Mouse (Mus musculus) CH12.LX (cell line): ENCODE results near the gene Wdr83. TPM values are rescaled to one million over a fixed set of nuclear protein-coding genes. Genes with fewer than 3 reads are reported as not detected.

Experiments
- DNase-seq: peaks from one replicate; pipeline ENCODE4 v3.0.0-alpha.2; 2013; ENCODE audit errors: extremely low read depth
- H3K27ac ChIP-seq: 2 replicates; pipeline ENCODE4 v1.5.1; 2012; ENCODE audit warnings: low read depth, mild to moderate bottlenecking, control low read depth, moderate library complexity; ENCODE audit not compliant: insufficient read depth
- H3K27me3 ChIP-seq: replicated peaks from 2 replicates; pipeline ENCODE3; 2012; ENCODE audit warnings: inconsistent platforms
- H3K36me3 ChIP-seq, 2 experiments: replicated peaks in 1 of 2; 2 replicates each; pipeline versions ENCODE3 to v1.6.1; 2012; ENCODE audit warnings: inconsistent platforms in 1 of 2, low read length in 1 of 2, mild to moderate bottlenecking in 1 of 2, mixed read lengths in 1 of 2, moderate library complexity in 1 of 2; ENCODE audit not compliant: control insufficient read depth in 1 of 2, insufficient read depth in 1 of 2
- H3K4me1 ChIP-seq, 2 experiments: 2 replicates each; pipeline ENCODE4 v1.6.1; 2012; ENCODE audit warnings: inconsistent platforms in 1 of 2, moderate library complexity in 1 of 2; ENCODE audit not compliant: insufficient read depth in 2 of 2, control insufficient read depth in 1 of 2
- H3K4me2 ChIP-seq: 2 replicates; pipeline ENCODE4 v1.6.1; 2012; ENCODE audit warnings: low read depth, mild to moderate bottlenecking, control low read depth; ENCODE audit not compliant: poor library complexity, insufficient read depth, severe bottlenecking
- H3K4me3 ChIP-seq, 3 experiments: fragments of 150-350 bp in 1 of 3; sonication (generic) in 1 of 3; replicated peaks in 1 of 3; 2 replicates each; pipeline versions ENCODE3 to v1.5.1; 2011 to 2012; ENCODE audit warnings: low read depth in 2 of 3, low read length in 2 of 3, mild to moderate bottlenecking in 2 of 3, moderate library complexity in 2 of 3, control low read depth in 1 of 3, improper control_type of control experiment in 1 of 3, inconsistent platforms in 1 of 3, mixed read lengths in 1 of 3; ENCODE audit not compliant: poor library complexity in 1 of 3
- H3K79me2 ChIP-seq: replicated peaks from 2 replicates; pipeline ENCODE4 v1.6.1; 2012; ENCODE audit warnings: mild to moderate bottlenecking, moderate library complexity; ENCODE audit not compliant: control insufficient read depth, poor library complexity, insufficient read depth, severe bottlenecking; ENCODE audit errors: extremely low read depth
- H3K9ac ChIP-seq: 2 replicates; pipeline ENCODE4 v1.6.1; 2012; ENCODE audit warnings: low read depth, mild to moderate bottlenecking, control low read depth, moderate library complexity; ENCODE audit not compliant: insufficient read depth
- H3K9me3 ChIP-seq: replicated peaks from 2 replicates; pipeline ENCODE3; 2012; ENCODE audit warnings: low read length, inconsistent platforms, mixed read lengths
- BHLHE40 ChIP-seq: IDR thresholded peaks from 2 replicates; pipeline ENCODE4 v1.6.1; 2011; ENCODE audit warnings: mild to moderate bottlenecking, low read depth, low read length, improper control_type of control experiment
- CHD1 ChIP-seq: IDR thresholded peaks from 2 replicates; pipeline ENCODE4 v1.6.1; 2012; ENCODE audit warnings: low read depth, low read length, improper control_type of control experiment, inconsistent platforms
- CTCF ChIP-seq, 2 experiments: IDR thresholded peaks in 1 of 2; conservative IDR thresholded peaks in 1 of 2; 2 replicates each; pipeline ENCODE4 v1.5.1; 2011 to 2012; ENCODE audit warnings: low read depth in 2 of 2, low read length in 2 of 2, improper control_type of control experiment in 1 of 2, inconsistent platforms in 1 of 2, mild to moderate bottlenecking in 1 of 2, moderate library complexity in 1 of 2
- ETS1 ChIP-seq: conservative IDR thresholded peaks from 2 replicates; pipeline ENCODE4 v1.6.1; 2012; ENCODE audit warnings: low read depth, mild to moderate bottlenecking, inconsistent platforms, low read length, improper control_type of control experiment, moderate library complexity
- GABPA ChIP-seq: IDR thresholded peaks from 2 replicates; pipeline ENCODE4 v1.6.1; 2012; ENCODE audit warnings: low read depth, low read length, improper control_type of control experiment, inconsistent platforms; ENCODE audit not compliant: insufficient replicate concordance
- HCFC1 ChIP-seq: IDR thresholded peaks from 2 replicates; pipeline ENCODE4 v1.6.1; 2012; ENCODE audit warnings: low read depth, mild to moderate bottlenecking, inconsistent platforms, low read length, improper control_type of control experiment
- JUN ChIP-seq: IDR thresholded peaks from 2 replicates; pipeline ENCODE4 v1.6.1; 2011; ENCODE audit warnings: low read depth, mild to moderate bottlenecking, low read length, improper control_type of control experiment, moderate library complexity; ENCODE audit not compliant: insufficient read depth
- MAFK ChIP-seq: IDR thresholded peaks from 2 replicates; pipeline ENCODE4 v1.6.1; 2011; ENCODE audit warnings: low read length, improper control_type of control experiment; ENCODE audit not compliant: insufficient replicate concordance
- MAX ChIP-seq: IDR thresholded peaks from 2 replicates; pipeline ENCODE4 v1.6.1; 2011; ENCODE audit warnings: low read length, improper control_type of control experiment
- MXI1 ChIP-seq: IDR thresholded peaks from 2 replicates; pipeline ENCODE4 v1.6.1; 2011; ENCODE audit warnings: mild to moderate bottlenecking, low read depth, low read length, improper control_type of control experiment
- NELFE ChIP-seq: IDR thresholded peaks from 2 replicates; pipeline ENCODE4 v1.6.1; 2011; ENCODE audit warnings: low read depth, low read length, improper control_type of control experiment
- NRF1 ChIP-seq: IDR thresholded peaks from 2 replicates; pipeline ENCODE4 v1.6.1; 2014; ENCODE audit warnings: low read depth, mild to moderate bottlenecking, inconsistent platforms, low read length, improper control_type of control experiment, moderate library complexity
- POLR2AphosphoS2 ChIP-seq: IDR thresholded peaks from 2 replicates; pipeline ENCODE4 v1.6.1; 2011; ENCODE audit warnings: low read depth, low read length, improper control_type of control experiment
- RAD21 ChIP-seq: IDR thresholded peaks from 2 replicates; pipeline ENCODE4 v1.6.1; 2011; ENCODE audit warnings: low read depth, mild to moderate bottlenecking, low read length, improper control_type of control experiment, moderate library complexity
- SIN3A ChIP-seq: IDR thresholded peaks from 2 replicates; pipeline ENCODE4 v1.6.1; 2012; ENCODE audit warnings: low read length, improper control_type of control experiment, inconsistent platforms
- SMC3 ChIP-seq: IDR thresholded peaks from 2 replicates; pipeline ENCODE4 v1.6.1; 2011; ENCODE audit warnings: low read depth, low read length, improper control_type of control experiment
- TBP ChIP-seq: conservative IDR thresholded peaks from 2 replicates; pipeline ENCODE4 v1.6.1; 2011; ENCODE audit warnings: low read depth, low read length, improper control_type of control experiment
- USF1 ChIP-seq: IDR thresholded peaks from 2 replicates; pipeline ENCODE4 v1.6.1; 2014; ENCODE audit warnings: low read depth, mild to moderate bottlenecking, inconsistent platforms, low read length, improper control_type of control experiment
- ZMIZ1 ChIP-seq: IDR thresholded peaks from 2 replicates; pipeline ENCODE4 v1.6.1; 2012; ENCODE audit warnings: low read depth, mild to moderate bottlenecking, inconsistent platforms, low read length, improper control_type of control experiment
- dilution Hi-C: fragments of 300-500 bp; cut with MboI; formaldehyde crosslinking; loops from 2 replicates; pipeline ENCODE4 v1.14.3; 2020; ENCODE audit warnings: low sequenced_read_pairs; ENCODE audit not compliant: extremely low pct_unique_long_range_greater_than_20kb, extremely low pct_ligation_motif_present
- in situ Hi-C: fragments of 300-500 bp; cut with MboI; formaldehyde crosslinking; loops from 3 replicates; pipeline ENCODE4 v1.14.3; 2019; ENCODE audit warnings: low sequenced_read_pairs, low pct_ligation_motif_present, low pct_unique_long_range_greater_than_20kb, mixed read lengths
- polyA plus RNA-seq: library from polyadenylated mRNA; unstranded; fragments of >175 nt; gene quantifications from 2 replicates; pipeline ENCODE4 v1.2.1, GENCODE M21; 2012; ENCODE audit warnings: low read depth; ENCODE audit not compliant: insufficient read length
- total RNA-seq, 2 experiments: library from RNA; depleted of rRNA; stranded (reverse); fragments of 300-350 nt in 1 of 2; fragments of >200 nt in 1 of 2; gene quantifications; 2 replicates each; pipeline ENCODE4 v1.2.3; 2012 to 2014

The Wdr83 gene
- total and polyA plus RNA-seq, 3 experiments, result 5.5 to 35.6 (median 24.6) TPM

DNA sequence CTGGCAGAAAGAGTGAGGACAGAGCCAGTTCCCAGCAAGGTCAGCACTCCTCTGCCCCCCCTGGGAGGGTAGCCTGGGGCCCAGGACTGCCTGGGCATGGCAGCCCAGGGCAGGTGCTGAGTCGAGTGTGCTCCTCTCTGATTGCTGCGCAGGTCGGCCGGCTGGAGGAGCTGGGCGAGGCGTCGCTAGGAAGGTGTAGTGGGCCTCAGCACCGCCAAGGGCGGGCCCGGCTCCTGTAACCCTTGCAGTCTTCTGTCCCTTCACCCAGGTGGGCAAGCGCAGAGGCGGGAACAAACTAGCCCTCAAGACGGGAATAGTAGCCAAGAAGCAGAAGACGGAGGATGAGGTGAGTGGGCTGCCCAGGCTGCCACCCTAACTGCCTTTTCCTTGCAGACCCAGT, 51.8 kb downstream of the Wdr83 start:
- H3K9ac ChIP-seq, result no peak overlapping the region
- dilution Hi-C loops, result no loop called here
- in situ Hi-C loops, result loop anchor here (5.0 kb wide), 1 partner anchor 37 kb away; the partner anchor contains the start of gene Hook2
- peaks cover 43% of the 10 kb centered on the region for H3K79me2 ChIP-seq
- H3K4me2 ChIP-seq, result no peak overlapping the region; the same call in 1 of the 2 replicates
- peaks cover 7 to 50% of the 10 kb centered on the region in 2 experiments for H3K4me1 ChIP-seq
- H3K36me3 ChIP-seq, result peaks cover 39 to 53% of the 10 kb centered on the region in 2 experiments
- no peak for TF ChIP-seq USF1
- TF ChIP-seq JUN, result no peak
- TF ChIP-seq RAD21, result no peak
- TF ChIP-seq ETS1, result no peak
- no peak for TF ChIP-seq BHLHE40
- TF ChIP-seq ZMIZ1, result no peak
- no peak for TF ChIP-seq CHD1
- no peak for TF ChIP-seq NRF1
- no peak for TF ChIP-seq NELFE
- TF ChIP-seq, all 38 proteins: peak for 0
- H3K4me3 ChIP-seq, result no peak overlapping the region
- H3K27me3 ChIP-seq, result no peaks in the 10 kb centered on the region
- H3K9me3 ChIP-seq, result no peaks in the 10 kb centered on the region
- DNase-seq, result no peak
- no peak overlapping the region for H3K27ac ChIP-seq

DNA sequence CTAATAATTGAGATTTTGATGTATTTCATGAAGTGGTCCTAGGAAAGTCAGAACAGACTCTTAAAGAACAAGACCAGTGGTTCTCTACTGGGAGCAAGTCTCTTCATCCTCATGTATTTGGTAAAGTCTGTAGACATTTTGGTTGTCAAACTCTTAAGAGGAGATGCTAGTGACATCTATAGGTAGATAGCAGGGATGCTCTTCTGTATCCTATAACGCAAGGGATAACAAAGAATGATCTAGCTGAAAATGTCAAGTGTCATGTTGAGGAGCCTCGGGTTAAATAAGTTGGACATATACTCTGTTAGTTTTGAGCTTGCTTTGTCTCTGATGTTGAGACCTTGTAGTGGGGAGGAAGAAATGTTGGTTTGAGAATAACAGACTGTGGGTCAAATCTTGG, 53.2 kb downstream of the Wdr83 start:
- Histone ChIP-seq H3K4me3 (peak overlapping the region; percentile 78 to 94 (median 85)), H3K4me2 (peak overlapping the region; percentile 95), H3K27ac (no peak overlapping the region), H3K79me2 (peaks cover 46% of the 10 kb centered on the region), H3K4me1 (peaks cover 10 to 49% of the 10 kb centered on the region in 2 experiments), H3K36me3 (peaks cover 46 to 56% of the 10 kb centered on the region in 2 experiments), H3K27me3 (no peaks in the 10 kb centered on the region)
- dilution Hi-C loops (no loop called here), in situ Hi-C loops (loop anchor here (5.0 kb wide), 1 partner anchor 36 kb away; the partner anchor contains the start of gene Hook2)
- no peak for DNase-seq
- TF ChIP-seq CTCF (conservative IDR thresholded peaks at IDR 0.05 in 1 of 2, IDR thresholded peaks at IDR 0.05 in 1 of 2; ENCODE audit: low read depth in 2 of 2, low read length in 2 of 2) (peak in 1 of 2 experiments; percentile 46; a peak in 2 of 4 replicates), RAD21 (peak; percentile 14; the same call in 1 of the 2 replicates), HCFC1 (no peak), POLR2AphosphoS2 (no peak), MAFK (no peak), MAX (0 out of 2 replicates have a peak, but pooled peaks have one; percentile 36), SMC3 (no peak), CHD1 (no peak), MXI1 (0 out of 2 replicates have a peak, but pooled peaks have one; percentile 34), TBP (no peak), GABPA (no peak), SIN3A (peak; percentile 84)
- TF ChIP-seq, all 38 proteins: peak for 5
- H3K9ac ChIP-seq, result peak overlapping the region; percentile 100
- no peaks in the 10 kb centered on the region for H3K9me3 ChIP-seq
